ENCODE assay signal across 23 mouse cellular contexts in genomic region chr2:143246131-143246665, GRCm38 (mm10).
DNase-seq lines count a peak whose midpoint lies in the region; ATAC-seq and TF ChIP-seq lines count a peak whose summit lies in the region.
"Had no signal": no experiment of that assay in that cellular context is flagged by ENCODE, and none has a peak within 500 bp of the region (broad histone marks: within the 10 kb centered on the region; RNA-seq: fewer than 3 reads in every experiment).

No protein-coding gene starts in this region.

- no peak overlapping the region for H3K4me3 ChIP-seq in layer of hippocampus, adult 2 months
- H3K4me3 ChIP-seq: heart, embryonic 13.5 days; hindbrain, embryonic 13.5 days; intestine, embryonic 15.5 days; left cerebral cortex, adult 2 months; limb, embryonic 10.5 days; megakaryocyte, embryonic 14.5 days; neural tube, embryonic 15.5 days; stomach, embryonic 15.5 days had no signal

- TF ChIP-seq CTCF in layer of hippocampus, adult 2 months (conservative IDR thresholded peaks at IDR 0.05) = no peak; the same call in 1 of the 2 replicates

- DNase-seq in 3T3-L1 (ENCODE audit: low read depth, low spot score) = peak; percentile 59
- peak; percentile 95 for DNase-seq in brain, adult 2 months (ENCODE audit: low read depth, low spot score)
- DNase-seq in cerebellum, adult 9-10 months = peak; percentile 92
- peak; percentile 30 to 64 for DNase-seq in layer of hippocampus, adult 2 months (ENCODE audit: low spot score in 2 of 2)
- no peak for DNase-seq in kidney, postnatal 14 days
- no peak for DNase-seq in adrenal gland, adult 8-10 months
- no peak for DNase-seq in thymus, postnatal 4 days
- DNase-seq: adrenal gland, postnatal 36 days; embryo, embryonic 11 days; lung, adult 18-20 months; lung, postnatal 14 days; midbrain, embryonic 14.5 days; thymus, adult 18-20 months had no signal

- peak overlapping the region; percentile 64 for H3K27ac ChIP-seq in layer of hippocampus, adult 2 months
- H3K27ac ChIP-seq: heart, embryonic 13.5 days; hindbrain, embryonic 13.5 days; intestine, embryonic 15.5 days; kidney, postnatal 0 days; left cerebral cortex, adult 2 months; limb, embryonic 10.5 days; neural tube, embryonic 15.5 days; stomach, embryonic 15.5 days had no signal

- ATAC-seq in activated CD4-positive, CD25-positive, alpha-beta regulatory T cell, adult 4 months = no peak
- ATAC-seq: intestine, embryonic 15.5 days had no signal

Comparison
In these comparisons a context has a peak if more than half of its experiments do, and no peak if none do; other contexts are left out.
1. DNase-seq: peak in 3T3-L1 (single experiment), brain, adult 2 months (single experiment), cerebellum, adult 9-10 months (single experiment) and layer of hippocampus, adult 2 months (2 of 2); none in kidney, postnatal 14 days (single experiment), adrenal gland, adult 8-10 months (single experiment) and thymus, postnatal 4 days (single experiment).